Mouse (Mus musculus): ENCODE results near the gene Drc7.
"Not testable (repeated sequence)": the region's sequence is repeated elsewhere in the genome, so short reads cannot be mapped to it uniquely, and the experiment has no call there.

Gene Drc7

GRCm38 (mm10) chr8:95054927-95055510, at the start of gene Drc7:
Gene Drc7, plus strand, starts transcription at chr8:95055103.
- CTCF ChIA-PET, result interaction anchor here (0.7 kb wide), 1 partner anchor 270 kb away, joined by 3 read pairs; no protein-coding TSS in a partner anchor

GRCm38 (mm10) chr8:95012442-95012919, 42.4 kb upstream of the Drc7 start:
- CTCF ChIA-PET, result no interaction called here

- CTCF ChIA-PET, result no interaction called here
Measured at GRCm38 (mm10) chr8:95015866-95016265, 39.0 kb upstream of the Drc7 start.

- CTCF ChIA-PET, result no interaction called here
Measured at GRCm38 (mm10) chr8:95016684-95017083, 38.2 kb upstream of the Drc7 start.

GRCm38 (mm10) chr8:95017451-95017850, 37.5 kb upstream of the Drc7 start, which contains the start of gene Adgrg3:
Gene Adgrg3, plus strand, starts transcription at chr8:95017692.
- CTCF ChIA-PET, result no interaction called here

GRCm38 (mm10) chr8:95017969-95018635, 36.8 kb upstream of the Drc7 start:
- CTCF ChIA-PET, result no interaction called here

GRCm38 (mm10) chr8:95020293-95020777, 34.6 kb upstream of the Drc7 start:
- CTCF ChIA-PET, result no interaction called here

GRCm38 (mm10) chr8:95020821-95021220, 34.1 kb upstream of the Drc7 start:
- CTCF ChIA-PET, result no interaction called here

- CTCF ChIA-PET, result no interaction called here
Measured at GRCm38 (mm10) chr8:95023201-95023600, 31.7 kb upstream of the Drc7 start.

GRCm38 (mm10) chr8:95024387-95024786, 30.5 kb upstream of the Drc7 start:
- CTCF ChIA-PET, result no interaction called here

GRCm38 (mm10) chr8:95025421-95025820, 29.5 kb upstream of the Drc7 start:
- CTCF ChIA-PET, result no interaction called here

GRCm38 (mm10) chr8:95028391-95028790, 26.5 kb upstream of the Drc7 start:
- CTCF ChIA-PET, result not testable (repeated sequence)

- CTCF ChIA-PET, result no interaction called here
Measured at GRCm38 (mm10) chr8:95037106-95037925, 17.6 kb upstream of the Drc7 start.

GRCm38 (mm10) chr8:95041883-95042784, 12.8 kb upstream of the Drc7 start:
- CTCF ChIA-PET, result no interaction called here

GRCm38 (mm10) chr8:95044811-95045210, 10.1 kb upstream of the Drc7 start:
- CTCF ChIA-PET, result no interaction called here

GRCm38 (mm10) chr8:95046982-95047381, 7.9 kb upstream of the Drc7 start:
- CTCF ChIA-PET, result no interaction called here

GRCm38 (mm10) chr8:95047884-95048680, 6.8 kb upstream of the Drc7 start:
- CTCF ChIA-PET, result no interaction called here

- CTCF ChIA-PET, result no interaction called here
Measured at GRCm38 (mm10) chr8:95049636-95050035, 5.3 kb upstream of the Drc7 start.

GRCm38 (mm10) chr8:95054438-95054837, 465 bp upstream of the Drc7 start:
- CTCF ChIA-PET, result interaction anchor here (0.7 kb wide), 1 partner anchor 270 kb away, joined by 3 read pairs; no protein-coding TSS in a partner anchor

GRCm38 (mm10) chr8:95056414-95056813, 1.5 kb downstream of the Drc7 start:
- CTCF ChIA-PET, result no interaction called here

GRCm38 (mm10) chr8:95058661-95059060, 3.8 kb downstream of the Drc7 start:
- CTCF ChIA-PET, result no interaction called here
